Mouse (Mus musculus): ENCODE results near the gene Mei4.

Gene Mei4

DNA sequence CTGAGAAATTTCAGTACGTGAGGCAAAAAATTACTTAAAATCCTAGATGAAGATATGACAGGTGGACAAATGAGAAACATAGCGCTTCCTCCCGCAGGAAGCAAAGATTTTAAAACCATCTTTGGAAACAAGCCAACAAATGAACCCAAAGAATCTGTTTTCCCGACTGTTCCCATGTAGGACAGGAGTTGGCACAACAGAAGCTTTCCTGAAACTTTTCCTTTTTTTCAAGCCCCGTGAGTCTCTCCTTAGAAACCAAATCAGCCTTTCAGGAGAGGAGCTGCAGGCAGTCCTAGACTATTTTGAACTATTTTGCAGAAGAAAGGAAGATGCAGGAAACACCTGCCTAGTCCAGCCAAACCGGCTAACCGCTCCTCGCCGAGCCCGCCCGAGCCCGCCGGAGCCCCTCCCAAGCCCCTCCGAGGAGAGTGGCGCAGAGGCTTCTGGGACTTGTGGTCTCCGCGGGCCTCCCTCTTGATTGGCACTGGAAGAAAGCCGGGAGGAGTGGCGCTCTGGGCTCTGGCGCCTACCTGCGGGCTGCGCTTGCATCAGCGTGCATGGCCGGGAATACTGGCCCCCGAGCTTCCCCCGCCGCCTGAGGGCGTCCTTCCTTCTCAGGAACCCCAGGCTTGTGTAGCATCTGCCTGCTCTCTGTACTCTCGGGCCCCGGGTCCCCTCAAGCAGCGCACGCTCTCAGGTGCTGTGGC is at the start of gene Mei4:
Gene Mei4 (plus strand): TSS at position 490 of the 707 bp plus-strand sequence.
- peak; percentile 54 for DNase-seq (ENCODE audit: low spot score)

DNA sequence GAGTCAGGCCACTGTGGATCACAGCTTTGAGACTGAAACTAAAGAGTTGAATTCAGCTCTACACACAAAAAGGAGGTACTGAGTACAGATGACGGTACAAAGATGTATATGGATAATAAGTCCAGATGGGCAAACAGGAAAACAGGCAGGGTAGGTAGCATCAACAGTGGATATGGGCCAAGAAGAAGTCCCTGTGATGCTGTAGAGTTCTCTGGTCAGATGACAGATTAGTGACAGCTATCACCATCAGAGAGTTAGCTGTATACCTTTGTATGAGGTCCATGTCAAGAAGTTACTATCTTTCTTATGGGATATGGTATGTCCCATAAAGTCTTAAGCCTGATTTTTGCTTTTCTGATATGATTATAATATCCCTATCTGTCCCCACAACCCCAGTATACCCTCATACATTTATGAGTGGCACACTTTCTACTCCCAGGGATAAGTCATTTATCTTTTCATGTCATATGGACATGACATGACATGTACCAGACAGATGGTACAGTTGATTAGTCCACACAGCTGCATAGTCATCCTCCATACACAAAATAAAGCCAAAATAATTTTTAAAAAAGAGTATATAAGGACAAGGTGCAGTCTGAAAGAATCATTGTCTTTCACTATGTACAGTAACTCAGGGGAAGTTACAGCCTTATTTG is 43.6 kb upstream of the Mei4 start:
- DNase-seq (ENCODE audit: low spot score), result no peak

DNA sequence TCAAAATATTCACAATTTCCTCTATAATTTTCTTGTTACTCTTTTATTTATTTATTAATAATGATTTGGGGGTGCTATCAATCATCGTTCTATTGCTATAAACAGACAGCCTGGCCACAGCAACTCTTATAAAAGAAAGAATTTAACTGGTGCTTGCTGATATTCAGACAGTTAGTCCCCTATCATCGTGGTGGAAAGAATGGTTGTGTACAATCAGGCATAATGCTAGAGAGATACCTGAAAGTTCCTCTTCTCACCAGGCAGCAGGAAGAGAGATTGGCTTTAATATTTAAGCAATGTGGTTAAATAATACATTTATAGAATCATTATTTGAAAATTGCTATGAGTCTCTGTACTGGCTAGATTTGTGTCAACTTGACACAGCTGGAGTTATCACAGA is 35.9 kb upstream of the Mei4 start:
- no peak for DNase-seq (ENCODE audit: low spot score)

DNA sequence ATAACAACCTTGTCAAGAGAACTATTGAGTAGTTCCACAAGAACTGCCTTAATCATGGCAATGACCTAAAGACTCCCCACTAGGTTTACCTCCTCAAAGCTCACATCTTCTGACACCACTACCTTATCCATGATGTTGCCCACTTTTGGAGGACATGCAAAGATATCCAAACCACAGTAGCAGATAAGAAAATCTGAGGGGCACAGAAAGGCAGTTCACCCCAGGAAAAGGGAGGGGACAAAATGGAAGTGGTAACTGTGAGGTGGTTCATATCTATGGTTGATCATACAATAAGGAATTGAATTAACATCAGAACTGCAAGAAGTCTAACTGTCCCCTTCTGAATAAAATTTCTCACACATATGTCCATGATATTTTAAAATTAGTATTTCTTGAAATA is 29.4 kb upstream of the Mei4 start:
- no peak for DNase-seq (ENCODE audit: low spot score)

DNA sequence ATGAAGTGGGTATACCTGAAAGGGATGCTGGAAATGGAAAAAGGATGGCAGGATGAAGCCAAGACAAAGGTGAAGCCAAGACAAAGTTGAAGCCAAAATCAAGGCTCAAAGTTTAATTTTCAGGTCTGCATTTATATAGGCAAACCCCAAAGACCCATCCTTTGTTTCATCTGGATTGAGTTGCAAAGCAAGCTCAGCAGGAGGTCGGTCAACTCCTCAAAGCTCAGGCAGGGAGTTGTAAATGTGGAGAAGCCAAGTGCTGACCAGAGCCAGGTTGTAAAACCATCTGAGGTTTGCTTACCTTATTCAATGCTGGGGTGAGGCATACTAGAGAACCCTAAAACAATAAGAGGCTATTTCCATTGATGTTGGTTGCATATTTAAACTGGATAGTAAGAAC is 4.6 kb upstream of the Mei4 start:
- DNase-seq (ENCODE audit: low spot score), result no peak

DNA sequence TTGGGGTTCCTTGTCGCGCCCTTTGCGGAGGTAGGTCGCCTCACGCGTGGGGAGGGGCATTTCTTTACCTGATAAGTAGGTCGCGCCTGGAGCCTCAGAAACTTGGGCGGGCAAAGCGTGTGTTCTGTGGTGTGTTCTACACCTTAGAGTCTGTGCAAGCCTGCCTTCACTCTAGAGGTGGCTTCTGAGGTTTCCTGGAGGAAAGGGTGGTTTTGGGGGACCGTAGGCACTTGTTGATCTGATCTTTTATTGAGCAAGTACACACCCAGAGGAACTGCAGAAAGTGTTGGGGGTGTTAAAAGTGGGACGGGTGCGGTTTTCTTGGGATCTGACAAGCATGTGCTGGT is 391 bp downstream of the Mei4 start:
- no peak for DNase-seq (ENCODE audit: low spot score)

DNA sequence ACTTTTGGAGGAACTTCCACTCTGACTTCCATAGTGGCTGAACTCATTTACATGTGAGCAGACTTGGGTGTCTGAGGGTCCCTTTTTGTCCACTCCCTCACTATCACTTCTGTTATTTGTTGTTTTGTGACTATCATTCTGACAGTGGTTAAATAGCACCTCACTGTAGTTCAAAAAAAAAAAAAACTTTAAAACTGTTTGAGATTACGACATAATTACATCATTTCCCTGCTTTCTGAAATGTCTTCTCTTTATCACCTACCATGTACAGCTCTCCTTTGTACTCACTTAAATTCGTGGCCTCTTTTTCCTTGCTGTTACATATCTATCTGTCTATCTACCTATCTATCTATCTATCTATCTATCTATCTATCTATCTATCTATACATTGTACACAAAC is 2.6 kb downstream of the Mei4 start:
- DNase-seq (ENCODE audit: low spot score), result no peak

DNA sequence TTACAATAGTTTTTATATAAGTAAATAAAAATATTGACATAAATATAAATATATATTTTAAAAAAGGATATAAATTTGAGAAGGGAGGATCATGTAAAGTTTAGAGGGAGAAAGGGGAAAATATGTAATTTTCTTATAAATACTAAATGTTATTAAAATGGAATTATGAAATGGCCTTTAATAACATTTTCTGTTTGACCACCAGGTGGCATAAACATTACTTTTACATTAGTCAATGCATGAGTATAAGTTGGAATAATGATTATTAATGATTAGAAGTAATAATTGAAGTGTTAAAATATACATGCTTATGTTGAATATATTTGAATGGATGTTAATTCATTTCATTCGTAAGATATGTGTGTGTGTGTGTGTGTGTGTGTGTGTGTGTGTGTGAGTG is 58.0 kb downstream of the Mei4 start:
- no peak for DNase-seq (ENCODE audit: low spot score)

DNA sequence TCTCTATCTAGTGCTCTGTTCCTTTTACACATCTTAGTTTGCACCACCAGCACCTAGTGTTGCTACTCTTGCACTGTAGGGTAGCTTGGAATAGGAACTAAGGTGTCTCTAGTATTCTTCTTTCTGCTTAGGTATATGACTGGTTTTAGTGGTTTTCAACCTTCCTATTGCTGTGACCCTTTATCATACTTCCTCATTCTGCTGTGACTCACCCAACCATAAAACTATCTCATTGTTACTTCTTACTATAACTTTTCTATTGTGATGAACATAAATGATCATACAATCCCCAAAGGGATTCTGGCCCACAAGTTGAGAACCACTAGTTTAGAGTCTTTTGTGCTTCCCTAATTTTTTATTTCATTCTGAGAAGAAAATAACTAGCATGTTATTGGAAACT is 61.3 kb downstream of the Mei4 start:
- no peak for DNase-seq (ENCODE audit: low spot score)

DNA sequence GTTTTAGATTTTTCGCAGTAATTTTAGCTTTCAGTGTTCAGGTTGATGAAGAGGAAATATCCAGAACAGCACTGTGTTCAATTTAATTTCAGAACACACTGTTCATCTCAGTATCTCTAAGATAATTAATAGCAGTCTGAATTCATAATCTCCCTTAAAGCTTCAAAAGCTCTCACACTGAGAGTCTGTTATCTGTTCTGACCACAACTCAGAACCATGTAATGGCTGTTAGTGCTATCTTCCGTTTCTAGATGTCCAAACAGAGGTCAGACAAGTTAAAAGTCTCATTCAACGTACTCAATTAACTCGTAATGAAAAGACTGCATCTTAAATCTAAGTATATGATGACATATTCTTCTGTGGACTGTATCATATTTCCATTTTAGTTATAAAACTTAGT is 77.1 kb downstream of the Mei4 start:
- DNase-seq (ENCODE audit: low spot score), result no peak

DNA sequence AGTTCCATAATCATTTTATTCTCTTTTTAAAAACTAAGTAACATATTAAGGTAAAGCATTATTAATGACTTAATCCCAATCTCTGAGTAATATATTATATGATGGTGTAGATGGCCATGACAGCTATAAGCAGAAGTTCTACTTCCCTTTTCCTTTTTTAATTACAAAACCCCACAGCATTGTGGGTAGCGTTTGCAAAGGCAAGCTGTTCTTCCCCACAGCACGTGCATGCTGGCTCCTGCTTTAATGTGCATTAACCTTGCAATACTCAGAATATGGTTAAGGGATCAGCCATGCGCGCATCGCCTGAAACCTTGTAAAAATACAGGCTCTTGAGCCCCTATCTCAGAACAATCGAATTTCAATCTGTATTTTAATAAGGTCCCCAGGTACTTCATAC is 82.2 kb downstream of the Mei4 start:
- no peak for DNase-seq (ENCODE audit: low spot score)

DNA sequence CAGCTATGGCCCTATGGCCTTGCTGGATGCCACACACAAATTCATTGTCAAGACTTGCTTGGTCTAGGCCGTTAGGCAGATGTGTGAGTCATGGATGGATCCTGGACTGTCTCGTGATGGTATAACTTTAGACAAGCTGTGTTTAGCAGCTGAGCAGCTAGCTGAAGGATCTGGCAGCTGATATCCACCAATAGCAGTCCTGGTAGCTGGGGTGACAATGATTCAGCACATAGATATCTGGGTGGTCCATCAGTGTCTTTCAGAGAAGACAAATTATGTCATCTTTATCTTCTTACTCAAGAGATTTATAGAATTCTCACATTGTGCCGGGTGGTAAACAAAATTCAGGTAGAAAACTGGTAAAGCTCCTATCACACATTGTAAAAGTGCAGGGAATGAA is 93.4 kb downstream of the Mei4 start:
- DNase-seq (ENCODE audit: low spot score), result no peak

DNA sequence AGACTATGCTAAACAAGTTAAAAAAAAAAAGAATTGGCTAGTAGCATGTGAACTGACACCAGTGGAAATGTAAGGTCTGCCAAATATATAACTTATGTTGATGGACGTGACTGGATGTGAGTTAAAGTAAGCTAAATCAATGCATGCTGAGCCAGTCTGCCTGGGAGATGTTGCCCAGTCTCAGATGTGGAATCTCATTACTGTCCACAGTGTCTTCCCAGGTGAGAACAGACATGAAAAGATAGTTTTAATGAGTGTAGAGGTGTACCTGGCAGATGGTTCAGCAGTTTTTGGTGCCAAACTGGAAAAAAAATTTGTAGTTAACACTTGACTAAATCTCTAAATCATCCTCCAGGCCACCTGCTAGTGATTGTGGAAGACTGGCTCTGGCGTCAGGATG is 94.4 kb downstream of the Mei4 start:
- no peak for DNase-seq (ENCODE audit: low spot score)

DNA sequence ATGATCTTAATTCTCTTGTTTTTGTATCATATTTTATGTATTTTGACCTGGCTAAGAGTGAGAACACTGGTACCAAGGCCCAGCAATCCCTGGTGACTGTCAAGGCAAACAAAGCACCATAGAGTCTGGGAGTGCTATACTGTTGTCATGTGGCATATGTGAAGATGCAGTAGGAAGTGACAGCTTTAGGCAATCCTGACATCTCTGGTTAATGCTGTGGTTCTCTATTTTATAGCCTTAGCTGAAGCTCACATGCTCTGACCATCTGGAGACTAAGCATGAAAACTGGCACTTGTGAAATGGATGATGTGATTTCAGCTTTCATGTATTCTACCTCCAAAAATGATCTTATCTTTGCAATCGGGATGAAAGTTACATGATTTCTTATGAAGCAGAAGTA is 103.3 kb downstream of the Mei4 start:
- no peak for DNase-seq (ENCODE audit: low spot score)

DNA sequence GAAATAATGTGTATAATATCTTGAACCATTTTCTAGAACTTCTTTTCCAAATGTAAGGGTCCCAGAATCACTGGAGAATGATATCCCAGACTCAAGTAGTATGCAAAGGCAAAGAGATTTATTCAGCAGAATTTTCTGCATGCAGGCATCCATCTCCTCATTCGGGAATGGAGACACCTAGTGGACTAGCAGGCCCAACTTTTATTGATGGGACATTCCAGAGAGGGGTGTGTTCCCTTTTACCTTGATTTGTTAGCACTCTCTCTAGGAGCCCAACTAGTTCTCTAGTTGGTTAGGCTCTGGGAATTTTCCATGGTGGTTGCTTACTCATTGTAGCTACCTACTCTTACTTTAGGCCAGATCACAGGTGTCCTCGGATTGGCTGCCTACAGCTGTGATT is 105.5 kb downstream of the Mei4 start:
- DNase-seq (ENCODE audit: low spot score), result no peak

DNA sequence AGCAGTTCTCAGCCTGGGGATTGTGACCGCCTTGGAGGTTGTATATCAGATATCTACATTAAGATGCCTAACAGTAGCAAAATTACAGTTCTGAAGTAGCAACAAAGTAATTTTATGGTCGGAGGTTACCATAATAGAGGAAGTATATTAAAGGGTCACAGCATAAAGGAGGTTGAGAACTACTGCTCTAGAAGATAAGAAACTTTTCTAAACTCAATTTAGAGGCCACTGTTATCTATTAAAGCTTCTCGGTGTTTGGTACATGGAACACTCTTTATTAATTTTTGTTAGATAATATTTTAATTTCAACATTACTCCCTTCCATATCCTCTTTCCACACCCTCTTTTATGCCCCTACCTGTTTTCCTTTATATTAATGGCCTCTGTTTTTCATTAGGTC is 119.0 kb downstream of the Mei4 start:
- no peak for DNase-seq (ENCODE audit: low spot score)

DNA sequence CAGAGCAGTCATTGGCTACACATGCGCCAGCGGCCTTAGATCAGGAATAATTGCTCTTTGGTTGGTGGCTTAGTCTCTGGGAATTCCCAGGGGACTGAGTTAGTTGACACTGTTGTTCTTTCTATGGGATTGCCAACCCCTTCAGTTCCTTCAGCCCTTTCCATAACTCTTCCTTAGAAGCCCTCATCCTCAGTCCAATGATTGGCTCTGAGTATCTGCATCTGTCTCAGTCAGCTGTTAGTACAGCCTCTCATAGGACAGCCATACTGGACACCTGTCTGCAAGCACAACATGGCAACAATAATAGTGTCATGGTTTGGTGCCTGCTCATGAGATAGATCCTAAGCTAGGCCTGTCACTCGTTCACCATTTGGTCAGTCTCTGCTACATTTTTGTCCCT is 149.5 kb downstream of the Mei4 start:
- DNase-seq (ENCODE audit: low spot score), result no peak

DNA sequence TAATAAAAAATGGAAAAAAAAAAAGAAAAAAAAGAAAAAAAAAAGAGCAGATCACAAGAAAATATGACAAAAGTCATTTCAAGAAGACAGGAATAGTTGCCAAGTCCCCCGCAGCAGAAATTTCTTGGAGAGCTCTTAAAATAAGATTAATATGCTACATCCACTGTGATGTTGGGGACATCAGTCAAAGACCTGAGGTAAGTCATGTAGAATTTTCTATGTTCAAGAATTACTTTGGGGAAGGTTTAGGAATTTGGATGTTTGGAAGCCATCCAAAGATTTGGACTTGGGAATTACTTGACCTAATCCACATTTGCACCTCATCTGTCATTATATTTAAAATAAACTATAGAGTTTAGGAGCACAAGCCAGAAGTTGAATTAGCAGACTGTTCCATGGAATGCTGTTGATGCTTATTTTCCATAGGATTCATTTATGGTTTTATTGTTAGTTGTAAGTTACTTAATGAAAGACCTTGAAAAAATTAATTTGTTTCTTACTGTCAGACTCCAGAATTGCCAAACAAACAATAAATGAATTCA is 179.1 kb downstream of the Mei4 start:
- DNase-seq (ENCODE audit: low spot score), result no peak

DNA sequence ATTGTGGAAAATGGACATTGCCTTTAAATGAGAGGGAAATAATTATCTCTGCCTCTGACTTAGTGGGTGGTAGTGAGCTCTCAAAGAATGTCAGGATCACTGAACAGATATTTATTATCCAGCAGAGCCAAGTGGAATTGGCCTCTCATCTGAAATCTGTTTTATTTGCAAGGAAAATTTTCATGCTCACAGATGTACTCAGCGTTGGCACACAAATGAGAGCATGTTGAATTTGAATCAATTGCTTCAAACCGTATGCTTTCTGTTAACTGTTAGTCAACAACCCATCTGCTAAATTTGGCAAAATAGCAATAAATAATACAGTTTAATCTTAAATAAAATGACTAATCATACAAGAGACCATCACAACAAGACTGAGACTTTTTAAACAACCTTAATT is 181.0 kb downstream of the Mei4 start:
- DNase-seq (ENCODE audit: low spot score), result no peak

DNA sequence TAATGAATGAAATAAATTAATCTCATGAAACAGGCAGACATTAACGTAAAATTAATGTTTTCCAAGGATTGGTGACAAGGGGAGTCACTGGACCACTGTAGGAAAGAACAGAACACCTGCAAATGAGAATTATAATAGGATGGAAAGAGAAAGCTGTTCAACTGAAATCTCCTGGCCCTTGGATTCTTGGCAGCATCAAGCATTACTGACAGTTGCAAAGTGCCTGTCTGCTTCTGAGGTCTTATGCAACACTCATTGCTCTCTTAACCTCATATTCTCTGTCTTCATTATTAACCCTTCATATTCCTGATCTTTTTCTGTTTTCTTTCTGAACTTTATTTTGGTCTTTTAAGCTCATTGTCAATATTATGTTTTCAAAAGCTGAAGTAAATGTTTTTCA is 210.4 kb downstream of the Mei4 start:
- no peak for DNase-seq (ENCODE audit: low spot score)

DNA sequence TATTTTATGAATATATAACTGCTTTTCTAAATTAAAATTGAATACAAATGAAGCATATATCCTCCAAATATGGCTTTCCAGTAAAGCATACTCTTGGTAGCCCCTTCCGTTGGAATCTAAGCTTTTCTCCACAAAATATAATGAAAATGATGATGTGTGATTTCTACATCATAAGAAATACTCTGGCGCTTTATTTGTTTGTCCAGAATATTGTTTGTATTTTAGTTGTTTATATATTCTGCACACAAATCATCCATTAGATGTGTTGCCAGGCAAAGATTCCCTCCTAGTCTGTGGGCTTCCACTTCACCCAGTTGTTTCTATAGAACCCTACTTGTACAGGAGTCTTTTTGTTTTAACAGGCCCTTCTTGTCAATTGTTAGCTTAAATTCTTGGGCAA is 211.8 kb downstream of the Mei4 start:
- DNase-seq (ENCODE audit: low spot score), result no peak

DNA sequence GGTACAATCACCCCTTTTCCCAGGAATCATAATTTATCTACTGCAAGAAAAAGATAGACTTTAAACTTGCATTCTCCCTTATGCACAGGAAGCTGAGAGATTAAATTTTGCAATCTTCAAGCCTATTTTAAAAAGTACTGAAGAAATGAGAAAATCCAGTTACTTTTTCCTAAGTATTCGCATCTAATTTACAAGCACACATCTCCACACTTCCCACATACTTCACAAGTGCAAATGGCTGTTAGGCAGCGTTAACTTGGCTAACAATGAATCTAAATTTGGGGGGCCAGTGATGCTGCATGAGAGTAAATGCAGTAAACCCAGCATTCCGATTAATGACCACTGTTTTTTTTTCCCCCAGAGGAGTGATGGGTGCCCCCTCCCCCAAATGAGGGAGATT is 232.9 kb downstream of the Mei4 start:
- no peak for DNase-seq (ENCODE audit: low spot score)

DNA sequence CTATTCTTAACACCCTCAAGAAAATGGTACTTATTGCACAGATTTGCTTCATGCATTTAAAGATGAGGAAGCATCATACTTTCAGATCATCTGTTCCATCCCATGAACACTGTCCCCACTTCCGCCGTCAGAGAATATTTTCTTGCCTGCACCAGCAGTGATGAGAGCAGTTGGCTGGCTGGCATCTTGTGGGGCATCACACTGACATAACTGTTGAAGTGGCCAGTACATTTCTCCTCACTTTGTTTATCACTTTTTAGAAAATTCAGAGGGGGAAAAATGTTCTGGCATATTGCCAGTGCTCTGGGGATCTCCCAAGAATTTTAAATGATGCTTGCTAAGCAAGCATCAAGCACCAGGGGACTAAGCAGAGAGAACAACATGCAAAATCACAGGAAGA is 251.4 kb downstream of the Mei4 start:
- no peak for DNase-seq (ENCODE audit: low spot score)

DNA sequence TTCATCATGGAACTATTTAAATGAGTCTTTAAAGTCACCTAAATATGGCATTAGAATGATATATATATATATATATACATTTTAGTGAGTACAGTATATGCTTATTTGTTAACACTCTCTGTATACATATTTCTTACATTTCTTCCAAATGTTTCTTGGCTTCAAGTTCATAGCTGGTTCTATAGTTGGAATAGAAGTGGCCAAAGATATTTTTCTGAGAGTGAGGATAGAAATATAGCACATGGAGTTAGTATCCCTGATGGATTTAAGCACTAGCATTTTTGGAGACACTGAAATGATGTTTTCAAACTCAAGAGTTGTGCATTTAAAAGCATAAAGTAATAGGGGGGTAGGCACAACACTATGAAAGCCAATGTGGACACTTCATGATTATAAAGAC is 272.6 kb downstream of the Mei4 start:
- DNase-seq (ENCODE audit: low spot score), result no peak
